Mouse (Mus musculus): Measurements from ENCODE around the gene Gm21887.
"Not testable (repeated sequence)": the region's sequence is repeated elsewhere in the genome, so short reads cannot be mapped to it uniquely, and the experiment has no call there.

GRCm38 (mm10) chrX:170009016-170009750, at the start of gene Gm21887:
- TF ChIP-seq CTCF (IDR thresholded peaks at IDR 0.05; ENCODE audit: insufficient read depth, low read length); POLR2A (IDR thresholded peaks at IDR 0.05; ENCODE audit: borderline replicate concordance, extremely low read depth, low read depth, low read length): not testable (repeated sequence)
